Mouse (Mus musculus): ENCODE results near the gene Tnip1.

- TF ChIP-seq GATA1 (IDR thresholded peaks at IDR 0.05; ENCODE audit: borderline replicate concordance, low read length) (no peak), FLI1 (IDR thresholded peaks at IDR 0.05; ENCODE audit: low read length) (no peak)
These were observed 63.1 kb downstream of the Tnip1 start for GRCm38 (mm10) chr11:54899657-54900056.

Measured in megakaryocyte, embryonic 14.5 days (primary cell).